Mouse (Mus musculus) forebrain, postnatal 0 days (tissue): ENCODE measurements around the gene Cfl1. TPM values are rescaled to one million over a fixed set of nuclear protein-coding genes. Genes with fewer than 3 reads are reported as not detected.

ENCODE experiments used
- ATAC-seq: fragments of 200-750 bp; cut with Nextera tagmentation; 2 replicates; pipeline ENCODE4 v1.8.0; 2017; ENCODE audit warnings: mild to moderate bottlenecking, moderate library complexity
- DNase-seq: peaks from one replicate; pipeline ENCODE4 v3.0.0-alpha.2; 2015
- H3K27ac ChIP-seq: fragments of 300-500 bp; sonication (generic); 2 replicates; pipeline ENCODE4 v1.5.1; 2014; ENCODE audit warnings: low read depth, mild to moderate bottlenecking, antibody characterized with exemption, low read length, moderate library complexity, mixed read lengths
- H3K27me3 ChIP-seq: fragments of 300-500 bp; sonication (generic); 2 replicates; pipeline ENCODE4 v1.6.1; 2014; ENCODE audit warnings: mild to moderate bottlenecking, low read length, mixed read lengths; ENCODE audit not compliant: insufficient read depth
- H3K36me3 ChIP-seq: fragments of 300-500 bp; sonication (generic); 2 replicates; pipeline ENCODE4 v1.6.1; 2014; ENCODE audit warnings: mild to moderate bottlenecking, moderate library complexity; ENCODE audit not compliant: insufficient read depth
- H3K4me1 ChIP-seq: fragments of 300-500 bp; sonication (generic); 2 replicates; pipeline ENCODE4 v1.6.1; 2014; ENCODE audit warnings: antibody characterized with exemption; ENCODE audit not compliant: insufficient read depth
- H3K4me2 ChIP-seq: fragments of 300-500 bp; sonication (generic); 2 replicates; pipeline ENCODE4 v1.6.1; 2014; ENCODE audit warnings: low read depth, mild to moderate bottlenecking, moderate library complexity
- H3K4me3 ChIP-seq: fragments of 300-500 bp; sonication (generic); 2 replicates; pipeline ENCODE4 v1.5.1; 2014; ENCODE audit warnings: low read depth, low read length, mixed read lengths
- H3K9ac ChIP-seq: fragments of 300-500 bp; sonication (generic); 2 replicates; pipeline ENCODE4 v1.6.1; 2014; ENCODE audit warnings: mild to moderate bottlenecking
- H3K9me3 ChIP-seq: fragments of 300-500 bp; sonication (generic); 2 replicates; pipeline ENCODE4 v1.6.1; 2016; ENCODE audit warnings: low read length
- CTCF ChIP-seq: sonication (generic); IDR thresholded peaks from 2 replicates; pipeline ENCODE4 v1.5.1; 2016; ENCODE audit warnings: antibody characterized with exemption, control low read depth, low read depth
- WGBS: fragments of 180-500 bp; shearing (Covaris S2); extraction: QIAGEN DNeasy Blood & Tissue Kit; methylation state at CpG from one replicate; pipeline ENCODE4 v1.1.7; 2014; 5-methylcytosine and 5-hydroxymethylcytosine counted together
- polyA plus RNA-seq: library from polyadenylated mRNA; unstranded; fragments of >200 nt; fragmentation: Nextera tagmentation; extraction: Ambion mirVana; gene quantifications from 2 replicates; pipeline ENCODE4 v1.2.1, GENCODE M21; 2015
- total RNA-seq: library from RNA; depleted of rRNA; stranded (reverse); fragments of >200 nt; gene quantifications from 2 replicates; pipeline ENCODE4 v1.2.3, GENCODE M21; 2014

The Cfl1 gene
- total and polyA plus RNA-seq, 2 experiments from 2014 or later = 1,402 to 4,218 TPM

DNA sequence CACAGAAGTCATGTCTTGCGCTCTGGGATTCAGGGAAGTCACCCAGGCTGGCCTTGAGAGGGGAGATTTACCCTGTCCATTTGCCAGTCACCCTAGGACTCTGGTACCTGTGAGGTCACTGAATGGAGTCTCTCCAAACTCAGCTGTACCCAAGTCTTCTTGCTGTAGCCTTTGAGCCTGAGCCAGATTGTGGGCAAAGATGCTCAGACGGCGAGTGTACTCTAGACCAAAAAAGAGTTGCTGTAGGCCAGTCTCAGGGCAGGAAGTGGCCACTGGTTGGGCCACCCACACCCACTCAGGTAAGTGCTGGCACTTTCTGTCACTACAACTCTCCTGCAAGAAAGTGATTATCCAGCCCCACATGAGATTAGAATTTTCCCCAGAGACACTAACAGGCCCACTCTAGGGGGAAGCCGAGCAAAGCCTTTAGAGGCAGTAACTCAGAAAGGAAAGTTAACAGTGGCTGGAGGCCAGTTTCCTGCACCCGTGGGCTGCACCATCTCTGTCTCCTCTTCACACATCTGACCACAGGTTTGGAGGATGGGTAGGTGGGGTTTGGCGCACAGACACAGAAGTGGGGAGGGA is 23.2 kb upstream of the Cfl1 start:
- 91% methylated on average over 6 of the region's 6 CpGs for WGBS
- no peak for TF ChIP-seq CTCF
- H3K36me3 ChIP-seq = peaks cover 41% of the 10 kb centered on the region

DNA sequence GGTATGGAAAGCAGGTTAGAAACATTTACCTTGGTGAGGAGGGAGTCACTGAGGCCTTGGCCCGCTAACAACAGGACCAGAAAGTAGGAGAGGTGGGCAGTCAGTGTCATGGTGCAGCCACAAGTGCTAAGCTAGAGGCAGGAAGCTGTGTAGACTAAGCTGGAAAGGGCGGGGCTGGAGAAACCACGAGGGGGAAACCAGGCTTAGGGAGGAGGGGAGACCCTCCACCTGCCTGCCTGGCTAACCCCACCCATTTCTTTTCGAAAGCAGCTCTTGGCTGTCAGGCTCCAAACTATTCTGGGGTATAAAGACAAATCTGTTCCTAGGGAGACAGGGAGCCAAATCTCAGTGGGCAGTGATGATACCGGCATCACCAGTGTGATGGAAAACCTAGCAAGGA is 21.9 kb upstream of the Cfl1 start, which contains the start of gene Ctsw:
TSS of gene Ctsw (minus strand) at position 134 of the 400 bp plus-strand sequence.
- WGBS = 60% methylated on average over 5 of the region's 5 CpGs
- no peak within 1 kb of the TSS for H3K9ac ChIP-seq
- H3K36me3 ChIP-seq = peaks cover 29% of the 10 kb centered on the region
- DNase-seq = no peak
- no peak within 1 kb of the TSS for H3K27ac ChIP-seq
- no peaks in the 10 kb centered on the region for H3K9me3 ChIP-seq
- TF ChIP-seq CTCF = no peak
- ATAC-seq = no peak
- no peak within 1 kb of the TSS for H3K4me2 ChIP-seq
- H3K4me1 ChIP-seq = no peaks in the 10 kb centered on the region; the same call in 1 of the 2 replicates
- no peaks in the 10 kb centered on the region for H3K27me3 ChIP-seq
- no peak within 1 kb of the TSS for H3K4me3 ChIP-seq

More for the DNA sequence above, 23.2 kb upstream of the Cfl1 start:
- Histone ChIP-seq H3K9ac (no peak overlapping the region), H3K9me3 (no peaks in the 10 kb centered on the region), H3K4me2 (no peak overlapping the region), H3K27ac (no peak overlapping the region), H3K4me3 (no peak overlapping the region), H3K4me1 (no peaks in the 10 kb centered on the region; the same call in 1 of the 2 replicates), H3K27me3 (no peaks in the 10 kb centered on the region)
- no peak for ATAC-seq
- no peak for DNase-seq

DNA sequence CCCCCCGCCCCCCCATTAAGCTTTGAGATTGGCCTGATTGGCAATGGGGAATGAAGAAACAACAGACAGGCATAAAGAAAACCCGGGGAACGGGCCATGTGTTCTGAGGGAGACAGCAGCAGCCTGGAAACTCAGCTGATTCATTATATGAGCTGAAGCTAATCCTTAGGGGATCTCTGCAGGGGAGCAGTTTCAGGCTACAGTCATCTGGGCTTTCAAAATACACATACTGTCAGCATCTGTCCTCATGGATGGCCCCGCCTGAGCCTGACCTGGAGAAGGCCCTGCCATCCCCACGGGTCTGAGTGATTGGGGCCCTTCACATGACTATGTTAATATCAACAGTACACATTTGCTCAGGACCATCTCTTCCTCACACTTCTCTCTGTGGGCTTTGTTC is 18.4 kb upstream of the Cfl1 start:
- ATAC-seq (no peak), DNase-seq (no peak)
- Histone ChIP-seq H3K9me3 (no peaks in the 10 kb centered on the region), H3K36me3 (peaks cover 4% of the 10 kb centered on the region; the same call in 1 of the 2 replicates), H3K4me2 (no peak overlapping the region), H3K27me3 (no peaks in the 10 kb centered on the region), H3K9ac (no peak overlapping the region), H3K27ac (no peak overlapping the region), H3K4me3 (no peak overlapping the region), H3K4me1 (peaks cover 6% of the 10 kb centered on the region; the same call in 1 of the 2 replicates)
- WGBS = 46% methylated on average over 5 of the region's 5 CpGs
- no peak for TF ChIP-seq CTCF

DNA sequence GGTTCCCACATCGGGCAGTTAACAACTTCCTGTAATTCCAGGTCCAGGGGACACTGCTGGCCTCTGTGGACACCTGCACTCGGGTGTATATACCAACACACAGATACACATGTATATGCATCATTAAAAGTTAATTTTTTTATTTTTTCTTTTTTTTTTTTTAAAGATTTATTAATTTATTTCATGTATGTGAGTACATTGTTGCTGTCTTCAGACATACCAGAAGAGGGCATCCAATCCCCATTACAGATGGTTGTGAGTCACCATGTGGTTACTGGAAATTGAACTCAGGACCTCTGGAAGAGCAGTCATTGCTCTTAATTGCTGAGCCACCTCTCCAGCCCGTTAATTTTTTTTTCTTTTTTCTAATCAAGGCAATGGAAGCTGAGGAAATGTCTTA is 17.4 kb upstream of the Cfl1 start:
- H3K4me3 ChIP-seq = no peak overlapping the region
- TF ChIP-seq CTCF = peak; percentile 43
- no peak overlapping the region for H3K9ac ChIP-seq
- H3K4me2 ChIP-seq = no peak overlapping the region
- H3K9me3 ChIP-seq = no peaks in the 10 kb centered on the region
- no peak overlapping the region for H3K27ac ChIP-seq
- WGBS = 77% methylated on average over 3 of the region's 3 CpGs
- no peaks in the 10 kb centered on the region for H3K36me3 ChIP-seq
- ATAC-seq = no peak
- no peak for DNase-seq
- H3K4me1 ChIP-seq = peaks cover 6% of the 10 kb centered on the region; the same call in 1 of the 2 replicates
- no peaks in the 10 kb centered on the region for H3K27me3 ChIP-seq

DNA sequence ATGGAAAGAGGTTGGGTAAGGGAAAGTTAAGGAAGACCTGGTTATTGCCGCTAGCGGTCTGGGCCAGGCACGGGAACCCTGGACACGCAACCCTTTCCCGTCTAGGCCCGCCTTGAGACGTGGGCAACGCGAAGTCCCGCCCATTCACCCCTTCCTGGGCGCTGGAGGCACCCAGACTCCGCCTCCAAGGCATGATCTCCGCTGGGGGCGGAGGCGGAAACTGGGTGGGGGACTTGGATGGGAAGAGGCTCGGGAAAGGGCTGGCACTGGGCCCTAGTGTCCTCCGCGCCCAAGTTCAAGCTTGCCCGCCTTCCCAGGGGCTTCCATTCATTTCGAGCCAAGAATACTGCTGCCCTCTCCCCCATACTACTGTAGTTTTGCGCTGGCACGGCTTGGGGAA is 16.5 kb upstream of the Cfl1 start, which contains the start of gene Efemp2:
TSS of gene Efemp2 (plus strand) at position 235 of the 400 bp plus-strand sequence.
- ATAC-seq = peak; percentile 64
- TF ChIP-seq CTCF = peak; percentile 5; the same call in 1 of the 2 replicates
- peak within 1 kb of the TSS; percentile 59 for H3K27ac ChIP-seq
- peak within 1 kb of the TSS; percentile 56 for H3K4me3 ChIP-seq
- peak within 1 kb of the TSS; percentile 97 for H3K4me2 ChIP-seq
- H3K36me3 ChIP-seq = 0 out of 2 replicates have a peak, but pooled peaks cover 2% of the 10 kb centered on the region
- H3K4me1 ChIP-seq = peaks cover 6% of the 10 kb centered on the region; the same call in 1 of the 2 replicates
- DNase-seq = peak; percentile 75
- H3K9me3 ChIP-seq = no peaks in the 10 kb centered on the region
- H3K27me3 ChIP-seq = no peaks in the 10 kb centered on the region
- H3K9ac ChIP-seq = peak within 1 kb of the TSS; percentile 76
- 1% methylated on average over 22 of the region's 22 CpGs for WGBS

DNA sequence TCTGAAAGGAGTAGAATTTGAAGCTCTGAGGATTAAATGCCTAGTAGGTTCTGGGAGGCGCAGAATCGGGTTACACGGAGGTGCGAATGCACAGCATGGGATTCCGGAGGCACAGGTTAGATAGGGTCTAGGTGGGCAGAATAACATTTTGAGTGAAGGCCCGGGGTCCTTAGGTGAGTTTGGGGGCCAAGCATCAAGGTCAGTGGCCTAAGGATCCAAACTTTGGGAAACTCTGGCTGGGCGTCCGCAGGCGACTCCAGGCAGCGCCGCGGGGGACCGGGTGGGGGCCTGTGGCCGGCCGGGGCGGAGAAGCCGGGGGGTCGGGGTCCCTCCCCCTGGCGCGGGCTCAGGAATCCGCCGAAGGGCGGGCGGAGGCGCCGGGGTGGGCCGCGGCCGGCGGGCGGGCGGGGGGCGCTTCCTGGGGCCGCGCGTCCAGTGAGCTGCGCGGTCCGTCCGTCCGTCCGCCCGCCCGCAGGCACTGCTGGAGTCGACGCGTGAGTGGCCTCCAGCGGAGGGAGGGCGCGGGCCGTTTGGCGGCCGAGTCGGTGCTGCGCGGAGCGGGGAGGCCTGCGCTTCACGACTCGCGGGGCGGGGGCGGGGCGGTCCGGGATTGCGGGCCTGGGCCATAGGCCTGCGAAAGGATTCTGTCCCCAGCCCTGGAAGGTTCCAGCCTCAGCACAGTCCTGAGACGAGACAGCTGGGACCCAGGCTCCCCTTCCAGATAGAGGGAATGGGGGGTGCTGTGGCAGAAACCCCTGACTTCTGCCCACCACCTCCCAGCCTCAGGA is 15.8 kb upstream of the Cfl1 start:
- H3K27me3 ChIP-seq = no peaks in the 10 kb centered on the region
- TF ChIP-seq CTCF = no peak
- ATAC-seq (peak; percentile 75), DNase-seq (peak; percentile 54)
- WGBS = 4% methylated on average over 56 of the region's 68 CpGs
- H3K27ac ChIP-seq = peak overlapping the region; percentile 59
- peak overlapping the region; percentile 56 for H3K4me3 ChIP-seq
- peaks cover 6% of the 10 kb centered on the region; the same call in 1 of the 2 replicates for H3K4me1 ChIP-seq
- peak overlapping the region; percentile 76 for H3K9ac ChIP-seq
- no peaks in the 10 kb centered on the region for H3K9me3 ChIP-seq
- H3K4me2 ChIP-seq = peak overlapping the region; percentile 97
- peaks cover 8% of the 10 kb centered on the region; the same call in 1 of the 2 replicates for H3K36me3 ChIP-seq
